Mouse (Mus musculus) mouse embryonic stem cell (cell line): Measurements from ENCODE around the gene Hdac11.
"Not testable (repeated sequence)": the region's sequence is repeated elsewhere in the genome, so short reads cannot be mapped to it uniquely, and the experiment has no call there.

ENCODE experiments used
- in situ Hi-C, 2 experiments: fragments of 300-500 bp; cut with MboI; formaldehyde crosslinking; loops; 1 replicate in 1 of 2; 3 replicates in 1 of 2; pipeline ENCODE4 v1.14.3; 2019 to 2020; ENCODE audit warnings: low sequenced_read_pairs in 2 of 2, low pct_unique_long_range_greater_than_20kb in 1 of 2, mixed read lengths in 1 of 2; ENCODE audit not compliant: unreplicated experiment in 1 of 2

Gene Hdac11

DNA sequence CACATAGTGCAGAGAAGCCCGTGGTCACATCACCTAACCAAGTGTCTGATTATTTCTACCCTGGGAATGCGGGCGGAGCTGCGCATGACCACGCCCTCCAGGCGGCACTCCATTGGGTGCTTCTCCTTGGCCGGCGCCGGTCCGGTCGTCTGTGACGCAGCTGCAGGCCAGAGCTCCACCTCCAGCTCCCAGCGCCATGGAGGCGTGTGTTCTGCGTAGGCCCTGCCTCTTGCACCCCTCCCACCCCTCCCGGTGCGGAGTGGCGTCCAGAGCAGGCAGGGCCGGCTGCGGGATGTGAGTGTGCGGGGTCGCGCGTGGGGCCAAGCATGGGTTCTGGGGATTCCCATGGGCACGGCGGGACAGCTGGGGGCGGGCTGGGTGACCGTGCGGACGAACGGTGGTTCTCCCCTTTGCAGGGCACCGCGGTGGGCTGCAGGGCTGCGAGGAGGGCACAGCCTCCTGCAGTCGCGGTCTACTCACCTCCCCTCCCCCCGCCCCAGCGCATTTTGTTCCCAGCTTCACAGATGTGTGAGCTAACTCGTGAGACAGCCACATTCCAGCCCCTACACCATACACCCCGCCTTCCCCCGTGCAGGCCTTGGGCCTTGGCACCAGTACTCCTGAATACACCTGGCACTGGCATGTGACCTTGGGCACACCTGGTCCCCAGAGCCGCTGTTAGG, at the start of gene Hdac11:
Gene Hdac11 (plus strand): TSS at position 112 of the 683 bp plus-strand sequence.
- in situ Hi-C loops = no loop called here

DNA sequence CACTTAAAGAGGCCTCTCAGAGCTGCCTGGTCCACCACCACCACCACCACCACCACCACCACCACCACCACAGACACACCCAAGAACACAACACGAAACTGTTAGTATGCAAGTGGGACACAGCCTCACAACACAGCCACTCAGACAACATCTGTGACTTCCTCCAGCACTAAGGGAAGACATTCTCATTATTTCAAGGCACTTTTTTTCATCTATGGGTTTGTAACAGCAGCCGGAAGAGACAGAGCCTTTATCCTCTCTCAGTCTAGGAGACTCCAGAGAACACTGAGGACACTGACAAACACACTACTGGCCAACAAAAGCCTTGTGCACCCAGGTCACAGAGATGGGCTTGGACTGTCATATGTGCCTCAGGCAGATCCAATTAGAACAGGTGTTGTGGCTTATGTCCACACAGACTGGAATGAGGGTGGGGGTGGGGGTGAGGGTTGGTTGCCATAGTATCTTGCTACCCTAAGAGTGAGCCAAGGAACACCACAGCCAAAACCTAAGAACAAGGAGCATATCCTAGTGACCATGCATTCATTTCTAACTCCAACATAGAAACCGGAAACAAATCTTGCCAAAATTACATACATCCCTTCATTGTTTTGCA, 48.1 kb upstream of the Hdac11 start:
- in situ Hi-C loops = no loop called here

DNA sequence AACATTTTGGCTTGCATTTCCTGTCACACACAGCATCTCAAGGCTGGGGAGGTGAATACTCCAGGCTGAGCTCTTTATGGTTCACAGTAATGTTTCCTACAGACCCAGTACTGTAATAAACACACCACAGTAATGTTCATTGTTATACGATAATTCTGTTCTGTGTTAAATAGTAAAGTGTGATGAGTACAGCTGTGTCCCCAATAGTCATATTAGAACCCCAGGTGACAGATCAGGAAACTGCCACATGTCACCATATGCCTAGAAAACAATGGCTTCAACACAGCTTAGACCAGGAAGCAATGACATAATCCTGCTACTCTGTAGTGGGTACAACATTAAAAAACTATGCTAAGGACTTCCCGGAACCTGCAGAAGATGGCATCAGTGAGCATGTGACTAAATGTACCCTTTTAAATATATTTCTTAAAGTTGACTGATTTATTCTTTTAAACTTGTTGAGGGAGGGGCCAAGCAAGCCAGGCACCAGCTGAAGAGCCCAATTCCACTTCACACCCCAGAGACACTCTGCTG, 47.5 kb upstream of the Hdac11 start:
- in situ Hi-C loops = no loop called here

GRCm38 (mm10) chr6:91109489-91109888, 47.0 kb upstream of the Hdac11 start:
- in situ Hi-C loops = no loop called here

GRCm38 (mm10) chr6:91110323-91111020, 46.0 kb upstream of the Hdac11 start:
- in situ Hi-C loops = no loop called here

GRCm38 (mm10) chr6:91111141-91111953, 45.1 kb upstream of the Hdac11 start:
- in situ Hi-C loops = no loop called here

DNA sequence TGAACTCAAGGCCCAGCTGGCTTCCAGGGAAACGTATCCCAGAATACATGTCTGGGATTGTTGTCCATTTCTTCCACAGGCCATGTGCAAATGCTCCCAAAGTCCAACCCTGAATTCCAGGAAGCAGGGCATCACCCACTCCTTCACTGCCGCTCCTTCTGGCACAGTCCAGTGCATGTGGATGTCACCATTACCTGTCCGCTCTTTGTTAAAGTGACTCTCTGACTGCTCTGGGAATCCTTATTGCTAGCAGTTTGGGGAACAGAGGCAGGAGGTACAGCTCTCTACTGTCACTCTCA, 44.6 kb upstream of the Hdac11 start:
- in situ Hi-C loops = no loop called here

DNA sequence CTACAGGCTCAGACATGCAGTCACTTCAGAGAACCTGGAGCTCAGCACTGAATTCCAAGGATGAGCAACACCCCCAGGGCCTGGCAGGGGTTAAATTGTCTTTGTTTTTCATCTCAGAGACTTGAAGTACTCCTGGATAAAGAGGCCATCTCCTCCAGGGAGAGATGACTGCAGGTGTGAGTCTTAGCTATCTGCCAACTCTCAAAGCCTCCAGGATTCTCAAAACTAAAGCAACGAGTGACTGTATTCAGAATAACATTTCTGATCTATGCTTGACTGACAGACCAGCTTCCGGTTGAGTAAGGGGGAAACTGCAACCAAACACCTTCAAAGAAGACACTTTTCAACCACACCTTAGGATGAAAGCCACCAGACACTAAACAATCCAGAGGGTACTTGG, 41.7 kb upstream of the Hdac11 start:
- in situ Hi-C loops = no loop called here

DNA sequence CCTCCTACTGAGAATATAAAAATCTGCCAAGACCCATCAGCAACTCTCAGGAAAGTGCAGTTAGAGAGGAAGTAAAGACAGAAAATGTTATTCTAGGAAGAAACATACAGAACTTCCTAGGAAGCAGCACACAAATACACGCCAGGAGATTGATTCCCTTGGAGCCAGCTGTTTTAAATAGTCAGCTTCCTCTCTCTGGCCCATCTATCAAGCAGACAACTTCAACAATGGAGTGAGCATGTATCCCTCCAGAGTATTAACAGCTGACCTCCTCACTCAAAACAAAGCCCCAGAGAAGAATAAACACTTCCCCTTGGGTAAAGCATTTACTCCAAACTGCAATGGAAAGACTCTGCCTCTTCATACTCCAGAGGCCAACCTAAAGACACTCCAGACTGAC, 41.3 kb upstream of the Hdac11 start:
- in situ Hi-C loops = no loop called here

- in situ Hi-C loops = no loop called here
Observed at GRCm38 (mm10) chr6:91115863-91116243, 40.6 kb upstream of the Hdac11 start.

- in situ Hi-C loops = no loop called here
Observed at GRCm38 (mm10) chr6:91116244-91117145, 40.0 kb upstream of the Hdac11 start, which contains the start of gene Nup210. TSS of gene Nup210 (minus strand) at chr6:91116829.

DNA sequence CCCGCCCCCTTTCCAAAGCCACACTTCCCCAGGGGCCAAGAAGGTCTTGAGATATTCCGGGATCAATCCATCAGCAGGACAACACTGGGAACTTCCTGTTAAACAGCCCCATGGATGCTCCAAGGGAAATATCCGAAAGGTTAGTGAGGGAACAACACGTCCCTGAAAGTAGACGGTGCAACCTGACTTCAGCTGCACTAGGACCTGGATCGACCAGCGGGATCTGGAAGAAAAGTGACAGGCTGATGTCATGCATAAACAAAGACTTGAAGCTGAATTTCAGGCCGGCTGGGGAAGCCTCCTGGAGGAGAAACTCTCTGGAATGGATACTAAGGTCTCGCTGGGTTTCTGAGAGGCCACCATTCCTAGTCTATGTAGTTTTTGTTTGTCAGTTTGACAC, 39.3 kb upstream of the Hdac11 start:
- in situ Hi-C loops = no loop called here

DNA sequence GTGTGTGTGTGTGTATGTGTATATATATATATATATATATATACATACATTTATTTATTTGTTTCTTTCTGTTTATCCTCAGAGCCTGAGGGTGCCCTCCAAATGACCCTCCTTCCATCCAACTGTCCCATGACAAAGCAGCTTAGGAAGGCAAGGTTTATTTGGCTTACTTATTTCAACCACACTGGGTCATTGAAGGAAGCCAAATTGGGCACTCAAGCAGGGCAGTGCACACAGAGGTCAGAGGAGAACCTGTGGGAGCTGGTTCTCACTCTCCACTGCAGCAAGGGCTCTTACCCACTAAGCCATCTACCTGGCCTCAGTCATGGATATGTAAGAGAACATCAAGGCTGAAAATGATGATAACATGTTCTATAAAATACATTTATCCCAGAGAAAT, 37.9 kb upstream of the Hdac11 start:
- in situ Hi-C loops = no loop called here

- in situ Hi-C loops = no loop called here
Observed at GRCm38 (mm10) chr6:91120206-91120605, 36.3 kb upstream of the Hdac11 start.

- in situ Hi-C loops = not testable (repeated sequence)
Observed at GRCm38 (mm10) chr6:91121089-91121488, 35.4 kb upstream of the Hdac11 start.

GRCm38 (mm10) chr6:91123453-91123852, 33.0 kb upstream of the Hdac11 start:
- in situ Hi-C loops = no loop called here

- in situ Hi-C loops = loop anchor here in 1 of 2 experiments (25.0 kb wide), 1 partner anchor 312 kb away; no protein-coding TSS in a partner anchor
Observed at GRCm38 (mm10) chr6:91124286-91125227, 31.9 kb upstream of the Hdac11 start.
